Mouse (Mus musculus): ENCODE data around the gene Bpi.

GRCm38 (mm10) chr2:158305948-158306695, 48.2 kb downstream of the Bpi start, which contains the start of gene Lbp:
- TF ChIP-seq CTCF (conservative IDR thresholded peaks at IDR 0.05; ENCODE audit: insufficient read depth, insufficient read length, low read depth, low read length) (no peak), POLR2A (IDR thresholded peaks at IDR 0.05; ENCODE audit: low read depth, low read length) (no peak)

Measured in kidney, adult 2 months (tissue).